Mouse (Mus musculus): ENCODE measurements around the gene Inafm1. TPM values are rescaled to one million over a fixed set of nuclear protein-coding genes. Genes with fewer than 3 reads are reported as not detected.
A peak's percentile ranks its signal among the peaks of the same experiment; 100 is the strongest.
"Not testable (repeated sequence)": the region's sequence is repeated elsewhere in the genome, so short reads cannot be mapped to it uniquely, and the experiment has no call there.

Gene Inafm1
- total RNA-seq, 2 experiments from 2014 or later: 13.1 to 13.2 TPM

DNA sequence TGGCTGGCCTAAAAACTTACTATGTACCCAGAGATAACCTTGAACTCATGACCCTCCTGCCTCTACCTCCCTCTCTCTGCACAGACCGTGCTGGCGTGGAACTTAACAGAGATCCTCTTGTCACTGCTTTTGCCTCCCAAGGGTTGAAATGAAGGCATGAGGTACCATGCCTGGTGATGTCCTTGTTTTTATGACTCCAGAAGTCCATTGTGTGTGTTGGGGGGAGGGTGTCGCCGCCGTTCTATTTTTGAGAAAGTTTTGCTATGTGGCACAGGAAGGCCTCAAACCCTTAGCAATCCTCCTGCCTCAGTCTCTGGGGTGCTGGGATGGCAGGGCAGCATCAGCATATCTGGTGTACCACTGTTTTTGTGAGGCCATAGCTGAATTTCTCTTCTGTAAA is 25.5 kb upstream of the Inafm1 start:
- no peak for DNase-seq

DNA sequence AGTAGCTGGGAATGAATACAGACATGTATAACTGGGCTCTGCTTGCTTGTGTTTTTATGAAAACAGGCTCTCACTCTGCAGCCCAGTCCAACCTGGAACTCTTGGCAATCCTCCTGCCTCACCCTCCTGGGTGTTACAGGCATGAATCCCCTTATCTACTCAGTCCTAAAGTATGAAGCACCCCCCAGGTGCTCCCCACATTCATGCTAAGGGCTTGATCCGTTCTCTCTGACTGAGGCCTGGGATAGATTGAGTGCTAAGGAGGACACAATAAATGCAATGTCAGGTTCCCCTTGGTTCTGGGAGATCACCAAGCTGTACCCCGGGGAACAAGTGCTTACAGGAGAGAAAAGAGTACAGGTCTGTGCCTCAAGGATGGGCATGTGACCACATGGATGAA is 24.2 kb upstream of the Inafm1 start:
- no peak for DNase-seq

DNA sequence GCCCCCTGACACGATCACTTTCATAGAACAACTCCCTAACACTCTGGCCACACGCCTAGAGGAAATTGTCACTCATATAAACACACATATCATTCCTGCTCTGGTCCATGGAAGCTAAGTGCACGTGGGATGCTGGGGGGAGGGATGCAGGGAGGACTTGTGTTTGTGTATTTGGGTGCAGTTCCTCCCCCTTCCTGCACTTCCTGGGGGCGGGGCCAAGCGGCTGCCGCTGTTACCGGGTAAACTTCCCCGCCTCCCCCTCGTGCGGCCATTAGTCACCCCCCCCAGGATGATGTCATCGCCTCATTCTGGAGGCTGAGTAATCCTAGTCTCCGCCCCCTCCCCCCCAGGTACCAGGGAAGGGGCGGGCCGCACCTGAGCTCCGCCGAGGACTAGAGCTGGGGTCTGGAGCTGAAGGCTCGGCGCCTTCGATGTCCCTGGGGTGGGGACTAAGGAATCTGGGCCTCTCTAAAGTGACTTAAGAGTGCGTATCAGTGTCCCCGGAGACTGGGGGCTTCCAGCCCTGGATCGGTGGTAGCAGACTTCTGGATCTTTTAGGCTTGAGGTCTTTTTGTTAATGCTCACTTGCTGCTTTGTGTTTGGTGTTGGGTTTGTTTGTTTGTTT is 23.5 kb upstream of the Inafm1 start:
- DNase-seq: peak; percentile 86

DNA sequence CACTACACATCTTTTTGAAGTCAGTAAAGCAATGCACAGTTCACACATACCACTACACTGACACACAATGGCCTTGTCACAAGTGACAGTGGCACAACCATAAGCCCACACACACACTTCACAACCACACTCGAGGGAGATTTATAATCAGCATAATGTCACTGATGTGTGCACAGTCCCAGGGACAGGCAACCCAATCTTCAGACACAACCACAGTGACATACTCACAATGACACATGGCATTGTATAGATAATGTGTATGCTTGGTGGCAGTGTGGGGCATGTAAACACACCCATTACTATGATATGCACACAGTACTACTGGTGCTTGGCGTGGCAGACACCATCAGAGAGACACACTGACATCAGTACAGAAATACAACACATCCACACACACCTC is 22.7 kb upstream of the Inafm1 start:
- no peak for DNase-seq

DNA sequence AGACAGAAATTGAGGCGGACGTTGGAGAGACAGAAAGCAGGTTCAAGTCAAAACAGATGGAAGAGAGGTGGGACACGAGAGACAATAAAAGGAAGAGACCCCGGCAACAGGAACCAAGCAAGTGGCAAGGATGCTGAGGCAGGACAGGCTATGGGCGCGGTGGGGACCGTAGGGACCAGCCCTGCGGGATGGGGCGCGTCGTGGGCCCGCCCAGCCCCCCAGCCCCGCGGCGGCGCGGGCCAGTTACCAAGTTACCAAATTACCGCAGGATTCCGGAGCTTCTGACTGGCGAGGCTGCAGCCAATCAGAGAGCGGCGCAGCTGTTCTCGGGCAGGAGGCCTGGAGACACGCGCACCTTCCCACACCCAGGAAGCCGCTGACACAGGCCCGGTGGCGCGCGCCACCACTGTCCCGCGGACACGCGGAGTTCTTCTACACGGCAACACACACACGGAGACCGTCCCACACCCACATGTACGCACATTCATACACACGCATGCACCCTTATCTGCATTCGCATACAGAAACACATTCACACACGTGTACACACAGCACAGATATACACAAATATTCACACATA is 22.0 kb upstream of the Inafm1 start:
- peak; percentile 86 for DNase-seq

DNA sequence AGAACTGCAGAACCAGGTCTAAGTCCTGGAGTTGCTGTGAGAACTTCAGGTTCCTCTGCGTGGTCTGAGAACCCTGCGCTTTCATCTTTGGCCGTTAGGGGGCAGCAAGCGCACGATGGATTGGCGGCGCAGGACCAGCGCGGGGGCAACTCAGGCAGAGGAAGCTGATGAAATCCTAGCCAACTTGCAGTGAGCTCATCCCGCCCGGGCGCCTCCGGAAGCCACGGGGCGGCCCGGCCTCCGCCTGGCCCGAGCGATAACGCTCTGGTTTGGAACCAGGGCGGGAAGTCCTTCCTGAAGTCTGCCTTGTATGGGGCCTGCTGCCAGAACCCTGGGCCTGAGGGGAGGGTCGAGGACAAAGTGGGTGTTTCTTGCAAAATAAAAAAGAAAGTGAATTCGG is 21.4 kb upstream of the Inafm1 start:
- DNase-seq: peak; percentile 92

DNA sequence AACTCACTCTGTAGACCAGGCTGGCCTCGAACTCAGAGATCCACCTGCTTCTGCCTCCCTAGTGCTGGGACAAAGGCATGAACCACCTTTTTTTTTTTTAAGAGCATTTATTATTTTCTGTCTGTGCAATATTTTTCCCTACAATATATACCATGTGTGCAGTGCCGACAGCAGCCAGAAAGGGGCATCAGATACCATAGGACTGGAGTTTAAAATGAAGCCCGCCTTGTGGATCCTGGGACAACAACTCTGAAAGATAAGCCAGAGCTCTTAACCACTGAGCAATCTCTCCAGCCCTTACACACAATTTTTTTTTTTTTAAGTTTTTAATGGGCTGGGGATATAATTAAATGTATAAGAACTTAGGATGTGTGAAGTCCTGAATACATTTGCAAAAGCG is 20.9 kb upstream of the Inafm1 start:
- DNase-seq: no peak

DNA sequence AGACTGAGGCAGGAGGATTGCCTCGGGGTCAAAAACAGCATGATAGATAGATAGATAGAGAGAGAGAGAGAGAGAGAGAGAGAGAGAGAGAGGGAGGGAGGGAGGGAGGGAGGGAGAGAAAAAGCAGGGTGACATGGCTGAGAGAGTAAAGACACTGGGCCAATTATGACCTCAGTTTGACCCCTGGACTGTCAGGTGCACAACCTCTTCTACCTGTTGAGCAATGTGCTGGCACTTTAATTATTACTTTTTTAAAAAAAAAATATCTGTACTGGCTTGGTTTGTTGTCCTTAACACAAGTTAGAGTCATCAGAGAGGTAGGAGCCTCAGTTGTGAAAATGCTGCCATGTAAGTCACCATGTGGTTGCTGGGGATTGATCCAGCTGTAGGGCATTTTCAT is 14.4 kb upstream of the Inafm1 start:
- DNase-seq: no peak

DNA sequence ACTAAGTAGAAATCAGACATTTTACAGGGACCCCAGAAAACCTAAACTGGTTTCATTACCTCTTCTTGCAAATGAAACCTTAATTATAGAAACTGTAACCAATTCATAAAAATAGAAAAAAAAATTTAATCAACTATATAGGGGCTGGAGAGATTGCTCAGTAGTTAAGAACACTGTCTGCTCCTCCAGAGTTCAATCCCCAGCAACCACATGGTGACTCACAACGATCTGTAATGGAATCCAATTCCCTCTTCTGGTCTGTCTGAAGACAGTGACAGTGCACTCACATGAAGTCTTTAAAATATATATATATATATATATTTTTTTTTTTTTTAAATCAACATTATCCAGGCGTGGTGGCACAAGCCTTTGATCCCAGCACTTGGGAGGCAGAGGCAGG is 13.6 kb upstream of the Inafm1 start:
- DNase-seq: no peak

DNA sequence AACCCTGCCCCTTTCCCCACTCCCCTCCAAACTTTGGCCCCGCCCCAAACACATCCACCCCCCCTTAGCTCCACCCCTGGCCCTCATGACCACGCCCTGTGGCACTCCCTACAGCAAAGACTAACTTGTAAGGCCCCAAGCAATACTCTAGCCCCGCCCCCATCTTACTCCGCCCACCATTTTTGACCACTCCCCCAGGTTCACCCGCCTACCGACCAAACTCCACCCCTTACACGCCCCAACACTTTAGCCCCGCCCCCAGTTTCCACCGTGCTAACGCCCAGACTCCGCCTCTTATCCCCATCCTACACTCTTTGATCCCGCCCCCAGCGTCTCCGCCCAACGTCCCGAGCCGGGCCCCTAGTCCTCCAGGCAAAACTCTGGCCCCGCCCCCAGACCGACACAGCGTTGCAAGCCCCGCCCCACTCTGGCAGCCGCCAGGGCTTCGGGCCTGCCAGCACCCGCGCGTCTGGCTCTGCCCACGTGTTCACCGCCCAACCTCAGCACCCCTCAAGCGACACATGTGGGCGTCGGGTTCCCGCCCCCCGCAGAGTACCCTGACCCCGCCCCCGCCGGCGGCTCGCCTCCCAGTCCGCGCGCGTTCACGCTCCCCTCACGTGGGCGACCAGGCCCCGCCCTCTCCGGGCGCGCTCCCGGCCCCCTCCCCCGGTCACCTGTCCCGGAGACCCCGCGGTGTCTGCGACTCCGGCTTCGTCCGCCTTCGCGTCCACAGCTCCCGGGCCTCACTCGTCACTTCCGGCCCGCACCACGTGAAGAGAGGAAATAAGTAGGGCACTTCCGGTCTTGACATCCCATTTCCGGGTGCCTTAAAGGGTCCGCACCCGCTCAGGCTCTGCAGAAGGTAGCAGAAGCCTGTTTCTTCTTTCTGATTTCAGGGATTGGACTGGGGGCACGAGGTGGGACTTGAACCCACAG is 12.9 kb upstream of the Inafm1 start, which contains the start of gene Ccdc9:
Gene Ccdc9 (minus strand): TSS at position 770 of the 936 bp plus-strand sequence.
- peak; percentile 99 for DNase-seq

DNA sequence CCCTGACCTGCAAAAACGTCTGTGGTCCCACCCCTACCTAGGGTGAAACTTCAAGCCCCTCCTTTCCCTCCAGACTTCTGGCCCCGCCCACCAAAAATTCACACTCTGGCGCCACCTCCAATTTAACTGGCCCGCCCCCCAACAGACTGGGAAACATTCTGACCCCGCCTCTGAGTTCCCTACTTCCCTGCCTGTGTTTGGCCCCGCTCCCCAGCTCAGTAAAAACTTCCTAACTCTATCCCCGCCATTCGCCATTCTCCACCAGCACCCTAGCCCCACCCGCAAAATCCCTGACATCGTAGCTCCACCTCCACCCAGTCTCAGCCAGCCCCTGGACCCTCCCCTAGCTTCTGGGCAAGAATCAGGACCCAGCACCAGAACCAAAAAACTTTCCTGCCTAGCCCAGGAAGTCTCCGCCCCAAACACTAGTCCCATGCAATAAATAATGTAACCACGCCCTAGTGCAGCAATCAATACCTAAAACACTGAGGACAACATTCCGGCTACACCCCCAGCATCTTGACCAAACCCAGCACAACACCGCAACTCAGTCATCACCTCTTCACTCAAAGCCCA is 12.1 kb upstream of the Inafm1 start:
- peak; percentile 86 for DNase-seq

DNA sequence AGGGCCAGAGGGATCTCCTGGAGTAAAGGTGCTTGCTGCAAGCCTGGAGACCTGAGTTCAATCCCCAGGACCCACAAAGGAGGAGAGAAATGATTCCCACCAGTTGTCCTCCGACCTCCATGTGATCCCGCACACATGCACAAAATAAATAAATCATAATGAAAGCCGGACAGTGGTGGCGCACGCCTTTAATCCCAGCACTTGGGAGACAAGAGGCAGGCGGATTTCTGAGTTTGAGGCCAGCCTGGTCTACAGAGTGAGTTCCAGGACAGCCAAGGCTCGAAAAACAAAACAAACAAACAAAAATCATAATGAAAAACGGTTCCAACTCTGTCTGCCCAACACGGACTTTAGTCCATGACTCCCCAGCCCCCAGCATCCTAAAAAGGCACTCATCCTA is 11.5 kb upstream of the Inafm1 start:
- no peak for DNase-seq

DNA sequence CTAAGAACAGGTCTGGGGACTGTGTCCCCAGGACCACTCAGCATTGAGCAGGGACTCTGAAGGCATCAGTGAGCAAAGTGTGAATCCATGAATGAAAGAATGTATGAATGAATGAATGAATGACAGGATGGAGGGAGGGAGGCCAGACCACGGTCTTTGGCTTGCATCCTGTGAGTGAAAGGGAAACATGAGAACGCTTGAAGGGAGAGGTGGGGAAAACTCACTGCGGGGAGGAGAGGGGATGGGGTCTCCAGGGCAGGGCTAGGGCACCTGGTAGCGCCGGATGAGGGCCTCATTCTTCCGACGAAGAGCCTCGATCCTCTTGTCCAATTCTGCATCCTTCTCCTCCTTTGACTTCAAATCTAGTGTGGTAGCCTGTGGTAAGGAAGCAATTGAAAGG is 10.6 kb upstream of the Inafm1 start:
- DNase-seq: no peak

DNA sequence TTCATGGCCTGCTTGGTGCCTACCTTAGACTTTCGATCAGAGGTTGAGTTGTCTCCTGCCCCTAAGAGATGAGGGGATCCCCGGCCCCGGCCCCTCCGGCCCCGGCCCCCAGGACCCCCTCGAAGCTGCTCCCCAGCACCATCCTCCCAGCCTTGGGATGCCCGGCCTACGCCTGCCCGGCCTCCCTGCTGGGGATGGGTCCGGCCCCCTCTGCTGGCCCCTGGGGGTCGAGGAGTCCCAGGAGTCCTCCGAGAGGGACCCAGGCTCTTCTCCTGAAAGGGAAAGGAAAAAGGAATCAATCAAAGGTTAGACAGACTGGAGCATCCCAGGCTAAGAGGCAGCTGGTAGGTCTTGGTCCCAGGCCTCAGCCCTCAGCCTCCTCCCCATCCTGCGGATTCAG is 8.9 kb upstream of the Inafm1 start:
- no peak for DNase-seq

DNA sequence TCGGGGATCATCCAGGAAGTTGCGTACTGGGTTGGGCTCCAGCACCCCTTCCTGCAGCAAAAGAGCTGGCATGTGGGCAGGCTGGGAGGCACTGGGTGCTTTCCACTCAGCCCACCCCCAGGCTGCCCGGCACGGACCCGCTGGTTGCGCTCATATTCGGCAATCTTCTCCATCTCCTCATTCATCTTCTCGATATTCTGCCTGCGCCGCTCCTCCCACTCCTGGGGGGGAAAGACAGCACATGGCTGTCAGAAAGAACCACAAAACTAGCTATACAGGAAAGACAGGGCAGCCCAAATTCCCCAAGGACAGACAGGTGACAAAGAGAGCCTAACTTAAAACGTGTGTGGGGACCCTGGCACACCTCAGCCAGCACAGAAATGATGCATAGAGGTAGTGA is 7.3 kb upstream of the Inafm1 start:
- DNase-seq: no peak

DNA sequence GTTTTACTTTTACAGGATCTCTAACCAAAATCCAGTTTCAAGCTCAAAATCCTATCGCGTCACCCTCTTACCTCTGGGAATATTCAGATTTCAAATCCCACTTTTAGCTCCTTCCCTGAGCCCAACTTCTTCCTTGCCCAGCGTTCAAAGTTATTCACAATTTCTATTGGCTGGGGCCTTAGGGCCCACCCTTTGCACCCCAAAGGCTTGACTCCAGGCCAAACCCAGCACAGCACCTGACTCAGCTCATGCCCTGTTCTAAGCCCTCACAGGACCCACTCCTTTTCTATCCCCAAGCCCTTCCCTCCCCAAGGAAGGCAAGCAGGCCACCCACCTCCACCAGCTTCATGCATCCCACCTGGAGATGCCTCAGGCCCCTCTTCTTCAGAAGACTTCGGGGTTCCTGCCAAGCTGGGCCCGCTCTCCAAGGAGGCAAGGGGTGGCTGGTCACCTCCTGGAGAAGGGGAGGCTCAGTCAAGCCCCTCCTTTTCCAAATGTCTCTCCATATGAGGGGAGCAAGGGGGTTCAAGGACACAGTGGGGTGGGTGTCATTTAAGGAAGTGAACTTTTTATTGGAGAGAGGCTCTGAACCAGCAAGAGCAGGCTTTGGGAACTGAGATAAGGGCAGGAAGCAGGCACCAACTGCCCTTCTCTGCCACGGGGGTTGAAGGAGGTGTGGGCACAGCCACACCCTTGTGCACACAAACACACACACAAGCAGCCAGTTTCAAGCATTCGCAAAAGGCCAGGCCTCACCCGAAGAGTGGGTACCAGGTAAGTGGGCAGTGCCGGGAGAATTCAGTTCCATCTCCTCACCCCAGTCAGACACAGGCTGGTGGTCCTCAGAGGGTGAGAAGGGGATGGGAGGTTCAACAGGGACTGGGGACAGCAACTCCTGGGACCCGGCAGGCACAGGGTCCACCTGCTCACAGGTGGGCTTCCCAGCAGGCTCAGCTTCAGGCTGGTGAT is 1.8 kb upstream of the Inafm1 start:
- no peak for DNase-seq

DNA sequence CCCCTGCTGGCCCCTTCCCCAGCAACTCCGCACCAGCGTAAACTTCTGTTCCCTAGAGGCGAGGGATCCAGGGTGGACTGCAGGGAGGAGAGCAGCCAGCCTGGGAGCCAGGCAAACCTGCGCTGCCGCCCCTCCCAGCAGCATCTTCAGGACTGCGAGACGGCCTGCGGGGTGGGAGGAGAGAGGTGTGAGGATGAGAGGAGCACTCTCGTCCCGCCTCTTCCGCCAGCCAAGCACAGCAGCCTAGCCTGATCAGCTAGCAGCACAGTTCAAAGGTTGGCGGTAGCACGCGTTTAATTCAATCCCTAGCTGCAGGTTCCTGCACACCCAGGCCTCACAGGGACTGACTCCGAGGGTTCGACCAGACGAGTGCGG is 336 bp upstream of the Inafm1 start:
- DNase-seq: peak; percentile 75

DNA sequence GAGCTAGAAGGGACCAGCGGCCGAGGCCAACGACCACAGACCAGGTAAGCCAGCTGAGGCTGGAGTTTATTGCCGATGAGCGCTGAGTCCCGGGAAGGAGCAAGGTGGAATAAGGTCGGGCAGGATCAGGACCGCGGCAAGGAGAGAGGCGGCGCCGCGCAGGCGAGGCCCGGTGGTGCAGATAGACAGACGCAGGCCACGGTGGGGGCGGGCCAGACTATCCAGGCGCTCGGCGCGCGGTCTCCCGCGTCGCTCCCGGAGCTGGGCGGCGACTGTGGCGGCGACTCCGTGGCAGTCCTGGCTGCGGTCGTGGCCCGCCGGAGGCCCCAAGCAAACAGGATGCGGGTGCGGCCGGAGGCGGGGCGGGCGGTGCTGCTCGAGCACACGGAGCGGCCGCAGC is 736 bp downstream of the Inafm1 start:
- peak; percentile 44 for DNase-seq

DNA sequence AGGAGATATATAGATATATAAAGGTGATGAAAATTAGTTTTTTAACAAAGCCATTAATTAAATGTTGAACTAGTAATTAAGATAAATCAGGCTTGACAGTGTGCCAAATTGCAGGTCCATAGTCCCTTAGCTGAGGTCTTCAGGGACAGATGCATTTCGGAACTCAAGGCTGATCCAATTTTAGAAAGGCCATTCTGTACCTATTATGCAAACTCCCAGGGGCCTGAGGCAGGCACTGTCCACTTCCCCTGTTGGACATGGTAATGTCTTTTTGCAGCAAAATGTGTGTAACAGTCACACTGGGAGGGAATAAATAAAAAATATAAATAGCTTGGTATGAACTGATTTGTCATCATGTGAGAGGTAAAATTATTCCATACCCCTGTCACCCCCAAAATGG is 2.3 kb downstream of the Inafm1 start:
- DNase-seq: no peak

DNA sequence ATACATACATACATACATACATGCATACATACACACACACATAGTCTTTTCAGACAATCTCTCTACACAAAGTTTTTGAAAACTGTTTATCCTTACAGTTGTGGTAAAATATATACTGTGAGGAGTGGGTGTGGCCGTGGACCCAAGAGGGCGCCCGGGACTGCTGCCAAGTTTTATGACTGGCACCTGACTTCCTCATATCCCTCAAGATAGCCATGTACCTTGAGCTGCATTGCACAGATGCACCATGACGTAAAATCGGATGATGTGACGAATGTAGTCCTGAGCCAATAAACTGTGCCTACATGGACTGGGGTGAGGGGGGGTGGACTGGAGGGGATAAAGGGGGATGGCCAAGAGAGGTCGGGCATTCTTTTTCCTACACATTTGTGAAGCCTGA is 6.8 kb downstream of the Inafm1 start:
- DNase-seq: not testable (repeated sequence)

DNA sequence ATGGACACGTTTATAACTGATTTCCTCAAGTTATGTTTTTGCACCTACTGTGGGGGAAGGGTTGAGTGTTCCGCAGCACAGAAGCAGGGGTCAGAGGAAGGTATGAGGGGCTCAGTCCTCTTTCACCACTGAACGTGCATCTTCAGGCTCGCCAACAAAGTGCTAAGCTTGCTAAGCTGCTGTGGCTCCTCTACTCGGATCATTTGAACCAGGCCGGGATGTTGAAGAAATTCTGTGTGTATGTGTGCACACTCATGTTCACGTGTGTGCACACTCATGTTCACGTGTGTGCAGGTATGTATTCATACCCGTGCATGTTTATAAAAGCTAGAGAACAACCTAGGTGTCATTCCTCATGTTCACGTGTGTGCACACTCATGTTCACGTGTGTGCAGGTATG is 7.6 kb downstream of the Inafm1 start:
- DNase-seq: no peak

DNA sequence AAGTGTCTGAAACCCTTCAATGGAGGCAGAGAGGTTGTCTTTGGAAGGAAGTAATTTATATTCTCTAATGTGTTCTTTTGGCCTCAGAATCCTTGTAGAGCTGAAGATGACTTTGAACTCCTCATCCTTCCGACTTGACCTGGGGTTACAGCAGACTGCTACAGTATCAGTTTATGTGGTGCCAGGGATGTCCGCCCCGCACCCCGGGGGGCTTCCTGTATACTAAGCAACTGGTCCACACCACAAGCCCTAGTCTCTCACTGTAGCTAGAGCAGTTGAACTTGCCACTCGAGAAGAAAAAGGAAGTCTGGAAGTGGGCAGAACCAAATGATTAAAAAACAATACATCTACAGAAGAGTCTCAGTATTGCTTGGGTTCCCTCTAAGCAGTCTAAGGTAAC is 9.6 kb downstream of the Inafm1 start:
- no peak for DNase-seq
